Mouse (Mus musculus) CH12.LX (cell line): ENCODE data around the gene Pde1a. TPM values are rescaled to one million over a fixed set of nuclear protein-coding genes. Genes with fewer than 3 reads are reported as not detected.

Source experiments
- DNase-seq: peaks from one replicate; pipeline ENCODE4 v3.0.0-alpha.2; 2013; ENCODE audit errors: extremely low read depth
- H3K27ac ChIP-seq: 2 replicates; pipeline ENCODE4 v1.5.1; 2012; ENCODE audit warnings: low read depth, mild to moderate bottlenecking, control low read depth, moderate library complexity; ENCODE audit not compliant: insufficient read depth
- H3K27me3 ChIP-seq: replicated peaks from 2 replicates; pipeline ENCODE3; 2012; ENCODE audit warnings: inconsistent platforms
- H3K36me3 ChIP-seq, 2 experiments: replicated peaks in 1 of 2; 2 replicates each; pipeline versions ENCODE3 to v1.6.1; 2012; ENCODE audit warnings: inconsistent platforms in 1 of 2, low read length in 1 of 2, mild to moderate bottlenecking in 1 of 2, mixed read lengths in 1 of 2, moderate library complexity in 1 of 2; ENCODE audit not compliant: control insufficient read depth in 1 of 2, insufficient read depth in 1 of 2
- H3K4me1 ChIP-seq, 2 experiments: 2 replicates each; pipeline ENCODE4 v1.6.1; 2012; ENCODE audit warnings: inconsistent platforms in 1 of 2, moderate library complexity in 1 of 2; ENCODE audit not compliant: insufficient read depth in 2 of 2, control insufficient read depth in 1 of 2
- H3K4me2 ChIP-seq: 2 replicates; pipeline ENCODE4 v1.6.1; 2012; ENCODE audit warnings: low read depth, mild to moderate bottlenecking, control low read depth; ENCODE audit not compliant: poor library complexity, insufficient read depth, severe bottlenecking
- H3K4me3 ChIP-seq, 3 experiments: fragments of 150-350 bp in 1 of 3; sonication (generic) in 1 of 3; replicated peaks in 1 of 3; 2 replicates each; pipeline versions ENCODE3 to v1.5.1; 2011 to 2012; ENCODE audit warnings: low read depth in 2 of 3, low read length in 2 of 3, mild to moderate bottlenecking in 2 of 3, moderate library complexity in 2 of 3, control low read depth in 1 of 3, improper control_type of control experiment in 1 of 3, inconsistent platforms in 1 of 3, mixed read lengths in 1 of 3; ENCODE audit not compliant: poor library complexity in 1 of 3
- H3K79me2 ChIP-seq: replicated peaks from 2 replicates; pipeline ENCODE4 v1.6.1; 2012; ENCODE audit warnings: mild to moderate bottlenecking, moderate library complexity; ENCODE audit not compliant: control insufficient read depth, poor library complexity, insufficient read depth, severe bottlenecking; ENCODE audit errors: extremely low read depth
- H3K9ac ChIP-seq: 2 replicates; pipeline ENCODE4 v1.6.1; 2012; ENCODE audit warnings: low read depth, mild to moderate bottlenecking, control low read depth, moderate library complexity; ENCODE audit not compliant: insufficient read depth
- H3K9me3 ChIP-seq: replicated peaks from 2 replicates; pipeline ENCODE3; 2012; ENCODE audit warnings: low read length, inconsistent platforms, mixed read lengths
- BHLHE40 ChIP-seq: IDR thresholded peaks from 2 replicates; pipeline ENCODE4 v1.6.1; 2011; ENCODE audit warnings: mild to moderate bottlenecking, low read depth, low read length, improper control_type of control experiment
- CHD2 ChIP-seq: IDR thresholded peaks from 2 replicates; pipeline ENCODE4 v1.6.1; 2011; ENCODE audit warnings: low read length, improper control_type of control experiment
- CTCF ChIP-seq, 2 experiments: IDR thresholded peaks in 1 of 2; conservative IDR thresholded peaks in 1 of 2; 2 replicates each; pipeline ENCODE4 v1.5.1; 2011 to 2012; ENCODE audit warnings: low read depth in 2 of 2, low read length in 2 of 2, improper control_type of control experiment in 1 of 2, inconsistent platforms in 1 of 2, mild to moderate bottlenecking in 1 of 2, moderate library complexity in 1 of 2
- E2F4 ChIP-seq: IDR thresholded peaks from 2 replicates; pipeline ENCODE4 v1.6.1; 2011; ENCODE audit warnings: low read depth, low read length, improper control_type of control experiment; ENCODE audit not compliant: insufficient replicate concordance
- ELF1 ChIP-seq: IDR thresholded peaks from 2 replicates; pipeline ENCODE4 v1.6.1; 2014; ENCODE audit warnings: low read depth, mild to moderate bottlenecking, inconsistent platforms, low read length, improper control_type of control experiment
- EP300 ChIP-seq: IDR thresholded peaks from 2 replicates; pipeline ENCODE4 v1.6.1; 2011; ENCODE audit warnings: low read length, improper control_type of control experiment
- JUN ChIP-seq: IDR thresholded peaks from 2 replicates; pipeline ENCODE4 v1.6.1; 2011; ENCODE audit warnings: low read depth, mild to moderate bottlenecking, low read length, improper control_type of control experiment, moderate library complexity; ENCODE audit not compliant: insufficient read depth
- KAT2A ChIP-seq: IDR thresholded peaks from 2 replicates; pipeline ENCODE4 v1.6.1; 2012; ENCODE audit warnings: low read length, improper control_type of control experiment, inconsistent platforms; ENCODE audit not compliant: insufficient replicate concordance
- MAFK ChIP-seq: IDR thresholded peaks from 2 replicates; pipeline ENCODE4 v1.6.1; 2011; ENCODE audit warnings: low read length, improper control_type of control experiment; ENCODE audit not compliant: insufficient replicate concordance
- MAX ChIP-seq: IDR thresholded peaks from 2 replicates; pipeline ENCODE4 v1.6.1; 2011; ENCODE audit warnings: low read length, improper control_type of control experiment
- MEF2A ChIP-seq: IDR thresholded peaks from 2 replicates; pipeline ENCODE4 v1.6.1; 2014; ENCODE audit warnings: low read depth, mild to moderate bottlenecking, inconsistent platforms, low read length, improper control_type of control experiment, borderline replicate concordance
- MYC ChIP-seq: IDR thresholded peaks from 2 replicates; pipeline ENCODE4 v1.6.1; 2011; ENCODE audit warnings: low read depth, mild to moderate bottlenecking, improper control_type of control experiment, low read length
- NELFE ChIP-seq: IDR thresholded peaks from 2 replicates; pipeline ENCODE4 v1.6.1; 2011; ENCODE audit warnings: low read depth, low read length, improper control_type of control experiment
- PAX5 ChIP-seq: IDR thresholded peaks from 2 replicates; pipeline ENCODE4 v1.6.1; 2012; ENCODE audit warnings: low read length, inconsistent platforms, mixed read lengths
- POLR2A ChIP-seq: IDR thresholded peaks from 2 replicates; pipeline ENCODE4 v1.6.1; 2011; ENCODE audit warnings: low read depth, mild to moderate bottlenecking, improper control_type of control experiment, low read length
- RCOR1 ChIP-seq: conservative IDR thresholded peaks from 2 replicates; pipeline ENCODE4 v1.6.1; 2012; ENCODE audit warnings: low read depth, mild to moderate bottlenecking, inconsistent platforms, low read length, improper control_type of control experiment
- SIN3A ChIP-seq: IDR thresholded peaks from 2 replicates; pipeline ENCODE4 v1.6.1; 2012; ENCODE audit warnings: low read length, improper control_type of control experiment, inconsistent platforms
- TBP ChIP-seq: conservative IDR thresholded peaks from 2 replicates; pipeline ENCODE4 v1.6.1; 2011; ENCODE audit warnings: low read depth, low read length, improper control_type of control experiment
- TCF12 ChIP-seq: IDR thresholded peaks from 2 replicates; pipeline ENCODE4 v1.6.1; 2014; ENCODE audit warnings: low read depth, mild to moderate bottlenecking, inconsistent platforms, low read length, improper control_type of control experiment
- USF1 ChIP-seq: IDR thresholded peaks from 2 replicates; pipeline ENCODE4 v1.6.1; 2014; ENCODE audit warnings: low read depth, mild to moderate bottlenecking, inconsistent platforms, low read length, improper control_type of control experiment
- ZMIZ1 ChIP-seq: IDR thresholded peaks from 2 replicates; pipeline ENCODE4 v1.6.1; 2012; ENCODE audit warnings: low read depth, mild to moderate bottlenecking, inconsistent platforms, low read length, improper control_type of control experiment
- ZNF384 ChIP-seq: IDR thresholded peaks from 2 replicates; pipeline ENCODE4 v1.6.1; 2012; ENCODE audit warnings: low read depth, low read length, improper control_type of control experiment, inconsistent platforms
- dilution Hi-C: fragments of 300-500 bp; cut with MboI; formaldehyde crosslinking; loops from 2 replicates; pipeline ENCODE4 v1.14.3; 2020; ENCODE audit warnings: low sequenced_read_pairs; ENCODE audit not compliant: extremely low pct_unique_long_range_greater_than_20kb, extremely low pct_ligation_motif_present
- in situ Hi-C: fragments of 300-500 bp; cut with MboI; formaldehyde crosslinking; loops from 3 replicates; pipeline ENCODE4 v1.14.3; 2019; ENCODE audit warnings: low sequenced_read_pairs, low pct_ligation_motif_present, low pct_unique_long_range_greater_than_20kb, mixed read lengths
- polyA plus RNA-seq: library from polyadenylated mRNA; unstranded; fragments of >175 nt; gene quantifications from 2 replicates; pipeline ENCODE4 v1.2.1, GENCODE M21; 2012; ENCODE audit warnings: low read depth; ENCODE audit not compliant: insufficient read length
- total RNA-seq, 2 experiments: library from RNA; depleted of rRNA; stranded (reverse); fragments of 300-350 nt in 1 of 2; fragments of >200 nt in 1 of 2; gene quantifications; 2 replicates each; pipeline ENCODE4 v1.2.3; 2012 to 2014

Pde1a gene
- total and polyA plus RNA-seq, 3 experiments = 0.05 to 0.08 TPM; not detected in 1

GRCm38 (mm10) chr2:79839513-79839912 is 289.7 kb downstream of the Pde1a start:
- dilution Hi-C loops (no loop called here), in situ Hi-C loops (no loop called here)
- H3K9me3 ChIP-seq = no peaks in the 10 kb centered on the region
- H3K4me3 ChIP-seq = no peak overlapping the region
- H3K79me2 ChIP-seq = no peaks in the 10 kb centered on the region
- H3K27ac ChIP-seq = no peak overlapping the region
- no peak for DNase-seq
- no peaks in the 10 kb centered on the region for H3K4me1 ChIP-seq
- TF ChIP-seq CTCF (conservative IDR thresholded peaks at IDR 0.05 in 1 of 2, IDR thresholded peaks at IDR 0.05 in 1 of 2; ENCODE audit: low read depth in 2 of 2, low read length in 2 of 2) (no peak), USF1 (no peak), JUN (no peak), ZMIZ1 (no peak), TCF12 (no peak), MEF2A (no peak)
- no peak overlapping the region for H3K4me2 ChIP-seq
- no peaks in the 10 kb centered on the region for H3K27me3 ChIP-seq
- no peaks in the 10 kb centered on the region for H3K36me3 ChIP-seq
- H3K9ac ChIP-seq = no peak overlapping the region

DNA sequence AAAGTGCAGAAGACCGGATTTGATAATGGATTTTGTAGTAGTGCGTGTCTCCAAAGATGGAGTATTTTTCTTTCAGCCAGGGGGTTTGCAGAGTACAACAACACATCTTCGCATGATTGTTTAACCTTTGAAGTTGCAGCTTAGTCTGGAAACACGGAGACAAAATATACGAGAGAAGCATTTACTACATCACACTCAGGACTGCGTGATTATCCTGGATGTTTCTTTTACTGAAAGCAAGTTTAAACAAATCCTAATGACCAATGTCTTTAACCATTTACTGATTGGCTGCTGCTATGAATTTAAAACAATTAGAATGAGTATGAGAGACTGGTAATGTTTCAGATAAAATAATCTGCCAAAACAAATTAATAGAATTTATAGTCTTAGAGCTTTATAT is 290.2 kb downstream of the Pde1a start:
- no peak for DNase-seq
- dilution Hi-C loops (no loop called here), in situ Hi-C loops (no loop called here)
- Histone ChIP-seq H3K4me2 (no peak overlapping the region), H3K9ac (no peak overlapping the region), H3K4me3 (no peak overlapping the region), H3K4me1 (no peaks in the 10 kb centered on the region), H3K27me3 (no peaks in the 10 kb centered on the region), H3K79me2 (no peaks in the 10 kb centered on the region), H3K9me3 (no peaks in the 10 kb centered on the region), H3K36me3 (no peaks in the 10 kb centered on the region), H3K27ac (no peak overlapping the region)
- TF ChIP-seq PAX5 (no peak), KAT2A (no peak), MYC (no peak), BHLHE40 (no peak), TBP (no peak), E2F4 (no peak), MAX (no peak), ZNF384 (no peak), RCOR1 (no peak), USF1 (no peak), SIN3A (no peak), ELF1 (no peak), EP300 (no peak), CHD2 (no peak), NELFE (no peak), POLR2A (no peak), MAFK (no peak)
